Mouse (Mus musculus) megakaryocyte-erythroid progenitor cell, adult 5 weeks (primary cell): ENCODE data around the gene Jchain. TPM values are rescaled to one million over a fixed set of nuclear protein-coding genes. Genes with fewer than 3 reads are reported as not detected.

Source experiments
- polyA plus RNA-seq: library from polyadenylated mRNA; stranded (reverse); fragments of >175 nt; gene quantifications from 2 replicates; pipeline ENCODE4 v1.2.3, GENCODE M21; 2012

The Jchain gene
- polyA plus RNA-seq = 0.04 and 0.11 TPM in 2 replicates

DNA sequence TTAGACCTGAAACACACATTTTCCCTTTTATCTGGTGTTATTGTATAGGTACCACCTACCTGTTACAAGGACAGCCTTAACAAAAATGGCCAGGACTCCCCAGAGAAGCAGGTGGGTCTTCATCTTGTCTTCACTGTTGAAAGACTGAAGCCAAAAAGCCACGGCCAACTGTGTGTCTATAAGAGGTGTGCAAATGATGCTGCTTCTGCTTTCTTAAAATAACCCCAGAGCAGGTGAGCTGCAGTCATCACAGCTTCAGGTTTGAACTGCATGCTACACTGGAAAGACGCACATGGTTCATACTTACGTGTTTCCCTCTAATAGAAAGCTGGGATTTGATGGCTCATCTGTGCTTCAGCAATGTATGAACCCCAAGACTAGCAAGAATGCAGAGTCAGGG, at the start of gene Jchain:
Gene Jchain (minus strand): TSS at position 235 of the 400 bp plus-strand sequence.

DNA sequence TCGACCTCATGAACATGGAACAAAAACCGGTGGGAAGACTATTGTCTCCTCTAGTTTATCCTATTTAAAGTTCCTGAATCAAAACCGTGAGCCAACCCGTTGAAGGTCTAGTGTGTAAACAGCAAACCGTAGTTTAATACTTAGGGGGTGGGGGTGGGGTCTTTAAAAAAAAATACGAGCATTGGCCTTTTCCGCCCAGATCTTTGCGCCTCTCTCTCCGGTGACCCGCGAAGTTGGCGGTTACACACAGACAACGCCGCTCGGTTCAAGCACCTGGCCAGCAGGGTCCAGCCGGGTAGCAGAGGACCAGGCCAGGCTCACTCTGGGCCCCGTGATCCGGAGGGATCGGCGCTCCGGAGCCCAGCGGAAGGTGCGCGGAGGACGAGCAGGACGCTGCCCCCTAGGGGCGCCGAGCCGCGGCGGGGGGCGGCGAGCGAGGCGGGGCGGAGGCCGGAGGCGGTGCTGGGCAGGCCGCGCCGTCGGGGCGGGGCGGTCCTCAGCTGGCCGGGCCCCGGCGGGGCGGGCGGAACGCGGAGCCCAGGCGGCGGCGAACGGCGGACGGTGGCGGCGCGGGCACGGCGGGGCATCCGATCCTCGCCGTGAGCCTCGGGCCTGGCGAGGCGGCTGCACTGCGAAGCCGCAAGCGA, 36.9 kb upstream of the Jchain start, which contains the start of gene Rufy3:
Gene Rufy3 (plus strand): TSS at position 540 of the 647 bp plus-strand sequence.

DNA sequence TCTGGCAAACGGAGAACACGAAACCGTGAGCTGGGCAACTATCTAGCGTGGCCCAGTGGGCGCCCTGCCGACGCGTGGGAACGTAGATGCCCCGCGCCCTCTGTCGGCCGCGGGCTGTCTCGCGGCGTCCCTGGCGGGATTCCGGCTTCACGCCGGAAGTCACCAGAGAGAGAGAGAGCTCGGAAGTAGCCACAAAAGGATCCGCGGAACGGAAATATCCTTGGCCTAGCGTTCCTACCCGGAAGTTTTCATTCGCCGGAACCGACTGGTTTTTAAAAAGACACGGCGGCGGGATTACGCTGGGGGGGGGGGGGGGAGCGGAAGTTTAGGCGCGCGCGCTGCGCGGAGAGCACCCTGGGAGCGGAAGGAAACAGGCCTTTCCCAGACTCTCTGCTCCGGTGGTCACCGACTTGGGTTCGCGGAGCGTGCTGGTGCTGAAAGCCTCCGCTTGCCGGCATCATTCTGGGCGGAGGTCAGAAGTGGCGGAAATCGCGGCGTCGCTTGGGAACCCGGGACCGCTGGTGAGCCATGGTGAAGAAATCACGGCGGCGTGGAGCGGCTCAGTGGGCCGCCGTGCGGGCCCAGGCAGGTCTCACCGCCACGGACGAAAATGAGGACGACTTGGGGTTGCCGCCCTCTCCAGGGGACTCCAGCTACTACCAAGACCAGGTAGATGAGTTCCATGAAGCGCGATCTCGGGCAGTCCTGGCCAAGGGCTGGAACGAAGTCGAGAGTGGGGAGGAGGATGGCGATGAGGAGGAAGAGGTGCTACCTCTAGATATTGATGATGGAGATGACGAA, 26.6 kb upstream of the Jchain start, which contains the start of gene Utp3:
Gene Utp3 (plus strand): TSS at position 377 of the 801 bp plus-strand sequence.

GRCm38 (mm10) chr5:88487675-88488074, 40.0 kb downstream of the Jchain start, which contains the start of gene Enam:
Gene Enam, plus strand, starts transcription at chr5:88487975.

Other genes with a start within 250 kb of the Jchain start
- gene Prol1, start 210.6 kb downstream of the Jchain start, polyA plus RNA-seq = not detected in 2 replicates
- not detected in 2 replicates for gene Amtn, start 151.8 kb downstream of the Jchain start, polyA plus RNA-seq
- gene Ambn, start 71.9 kb downstream of the Jchain start, polyA plus RNA-seq = not detected in 2 replicates
- gene Enam, start 39.9 kb downstream of the Jchain start, polyA plus RNA-seq = not detected in 2 replicates
- 67.1 and 82.5 TPM in 2 replicates for gene Utp3, start 26.6 kb upstream of the Jchain start, polyA plus RNA-seq
- gene Rufy3, start 37.1 kb upstream of the Jchain start, polyA plus RNA-seq = 3.3 and 3.8 TPM in 2 replicates
- 36.6 and 40.7 TPM in 2 replicates for gene Grsf1, start 148.3 kb upstream of the Jchain start, polyA plus RNA-seq
- gene Mob1b, start 193.0 kb upstream of the Jchain start, polyA plus RNA-seq = 13.3 and 14.7 TPM in 2 replicates
- 6.6 and 8.1 TPM in 2 replicates for gene Dck, start 237.1 kb upstream of the Jchain start, polyA plus RNA-seq